Mouse (Mus musculus) brain, embryonic 14.5 days (tissue): ENCODE data around the gene Tmem236.

Experiments used
- CTCF ChIP-seq: fragments of 200-500 bp; IDR thresholded peaks from 2 replicates; pipeline ENCODE4 v1.5.1; 2012; ENCODE audit warnings: inconsistent platforms, mild to moderate bottlenecking, moderate library complexity, borderline replicate concordance; ENCODE audit not compliant: insufficient read depth, insufficient read length; ENCODE audit errors: extremely low read depth
- POLR2A ChIP-seq: fragments of 200-500 bp; IDR thresholded peaks from 2 replicates; pipeline ENCODE4 v1.6.1; 2012; ENCODE audit warnings: mild to moderate bottlenecking, inconsistent platforms, borderline replicate concordance; ENCODE audit not compliant: poor library complexity, insufficient read depth, insufficient read length, severe bottlenecking; ENCODE audit errors: extremely low read depth

- TF ChIP-seq POLR2A: no peak
- no peak for TF ChIP-seq CTCF
Measured at GRCm38 (mm10) chr2:14249839-14250564, 75.7 kb downstream of the Tmem236 start.
